Mouse (Mus musculus): Measurements from ENCODE around the gene Orm2.

GRCm38 (mm10) chr4:63346659-63347058 lies 15.6 kb upstream of the Orm2 start:
- TF ChIP-seq CTCF (conservative IDR thresholded peaks at IDR 0.05; ENCODE audit: insufficient read depth, insufficient read length, low read depth, low read length), result no peak
- TF ChIP-seq POLR2A (IDR thresholded peaks at IDR 0.05; ENCODE audit: low read depth, low read length), result no peak
